Mouse (Mus musculus) liver, embryonic 13.5 days (tissue): ENCODE measurements around the gene Ksr2. TPM values are rescaled to one million over a fixed set of nuclear protein-coding genes. Genes with fewer than 3 reads are reported as not detected.

ENCODE experiments used
- ATAC-seq: fragments of 200-750 bp; cut with Nextera tagmentation; 2 replicates; pipeline ENCODE4 v1.8.0; 2017; ENCODE audit warnings: low read depth, mild to moderate bottlenecking, moderate number of reproducible peaks, moderate library complexity
- DNase-seq: peaks from one replicate; pipeline ENCODE4 v3.0.0; 2022
- H3K27ac ChIP-seq: fragments of 300-500 bp; sonication (generic); 2 replicates; pipeline ENCODE4 v1.5.1; 2015; ENCODE audit warnings: moderate library complexity, mild to moderate bottlenecking, inconsistent platforms
- H3K27me3 ChIP-seq: fragments of 300-500 bp; sonication (generic); 2 replicates; pipeline ENCODE4 v1.6.1; 2015; ENCODE audit warnings: mild to moderate bottlenecking, inconsistent platforms
- H3K36me3 ChIP-seq: fragments of 300-500 bp; sonication (generic); 2 replicates; pipeline ENCODE4 v1.6.1; 2015; ENCODE audit warnings: mild to moderate bottlenecking, inconsistent platforms
- H3K4me1 ChIP-seq: fragments of 300-500 bp; sonication (generic); replicated peaks from 2 replicates; pipeline ENCODE4 v1.6.1; 2015; ENCODE audit warnings: inconsistent platforms
- H3K4me2 ChIP-seq: fragments of 300-500 bp; sonication (generic); 2 replicates; pipeline ENCODE4 v1.6.1; 2015; ENCODE audit warnings: inconsistent platforms, mild to moderate bottlenecking, moderate library complexity
- H3K4me3 ChIP-seq: fragments of 300-500 bp; sonication (generic); replicated peaks from 2 replicates; pipeline ENCODE4 v1.5.1; 2015; ENCODE audit warnings: mild to moderate bottlenecking, inconsistent platforms
- H3K9ac ChIP-seq: fragments of 300-500 bp; sonication (generic); 2 replicates; pipeline ENCODE4 v1.6.1; 2015; ENCODE audit warnings: mild to moderate bottlenecking, inconsistent platforms
- H3K9me3 ChIP-seq: fragments of 300-500 bp; sonication (generic); replicated peaks from 2 replicates; pipeline ENCODE4 v1.6.1; 2016; ENCODE audit warnings: inconsistent platforms
- WGBS: fragments of 180-500 bp; shearing (Covaris S2); methylation state at CpG from one replicate; pipeline ENCODE4 v1.1.7; 2015; ENCODE audit not compliant: insufficient replicate concordance; 5-methylcytosine and 5-hydroxymethylcytosine counted together
- polyA plus RNA-seq: library from polyadenylated mRNA; unstranded; fragments of >200 nt; fragmentation: Nextera tagmentation; extraction: Ambion mirVana; gene quantifications from 2 replicates; pipeline ENCODE4 v1.2.1, GENCODE M21; 2015

The Ksr2 gene
- polyA plus RNA-seq, 1 experiment from 2014 or later: 0.02 TPM

GRCm38 (mm10) chr5:117574894-117575293, 161.1 kb downstream of the Ksr2 start:
- WGBS: 46% methylated on average over 7 of the region's 7 CpGs

DNA sequence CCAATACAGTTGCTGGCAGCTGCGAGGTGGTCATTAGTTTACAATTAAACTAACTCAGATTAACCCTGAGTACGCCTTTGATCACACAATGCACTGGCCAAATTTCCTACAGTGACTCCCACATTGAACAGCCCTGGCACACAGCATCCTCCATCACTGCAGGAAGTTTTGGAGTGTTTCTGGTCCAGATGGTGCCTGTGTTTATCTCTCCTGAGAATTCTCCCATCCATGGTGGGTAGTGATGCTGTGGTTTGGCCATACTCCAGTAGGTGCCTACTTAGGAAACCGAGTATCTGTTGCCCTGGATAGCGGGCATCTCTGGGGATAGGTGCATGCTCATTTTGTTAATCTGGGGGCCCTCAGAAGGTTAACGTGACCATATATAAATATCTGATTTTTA, 163.8 kb downstream of the Ksr2 start:
- ATAC-seq: no peak
- no peak for DNase-seq
- 60% methylated on average over 5 of the region's 5 CpGs for WGBS
- Histone ChIP-seq H3K27me3 (no peaks in the 10 kb centered on the region), H3K4me2 (no peak overlapping the region), H3K27ac (no peak overlapping the region), H3K4me3 (no peak overlapping the region), H3K4me1 (no peaks in the 10 kb centered on the region), H3K9ac (no peak overlapping the region), H3K36me3 (no peaks in the 10 kb centered on the region), H3K9me3 (no peaks in the 10 kb centered on the region)

More at GRCm38 (mm10) chr5:117574894-117575293, 161.1 kb downstream of the Ksr2 start:
- Histone ChIP-seq H3K9ac (no peak overlapping the region), H3K4me2 (no peak overlapping the region), H3K27ac (no peak overlapping the region), H3K36me3 (no peaks in the 10 kb centered on the region), H3K4me3 (no peak overlapping the region), H3K9me3 (no peaks in the 10 kb centered on the region), H3K4me1 (no peaks in the 10 kb centered on the region), H3K27me3 (no peaks in the 10 kb centered on the region)
- DNase-seq (no peak), ATAC-seq (no peak)

- 62% methylated on average over 3 of the region's 3 CpGs for WGBS
- no peaks in the 10 kb centered on the region for H3K27me3 ChIP-seq
- H3K9ac ChIP-seq: no peak overlapping the region
- ATAC-seq (no peak), DNase-seq (no peak)
- H3K9me3 ChIP-seq: no peaks in the 10 kb centered on the region
- no peak overlapping the region for H3K4me3 ChIP-seq
- no peak overlapping the region for H3K27ac ChIP-seq
- H3K4me2 ChIP-seq: no peak overlapping the region
- no peaks in the 10 kb centered on the region for H3K4me1 ChIP-seq
- H3K36me3 ChIP-seq: no peaks in the 10 kb centered on the region
Observed at GRCm38 (mm10) chr5:117581711-117582110, 167.9 kb downstream of the Ksr2 start.

GRCm38 (mm10) chr5:117584428-117584827, 170.6 kb downstream of the Ksr2 start:
- Histone ChIP-seq H3K4me3 (no peak overlapping the region), H3K9ac (no peak overlapping the region), H3K9me3 (no peaks in the 10 kb centered on the region), H3K27me3 (no peaks in the 10 kb centered on the region), H3K36me3 (no peaks in the 10 kb centered on the region), H3K4me2 (no peak overlapping the region), H3K4me1 (no peaks in the 10 kb centered on the region), H3K27ac (no peak overlapping the region)
- DNase-seq (no peak), ATAC-seq (no peak)
- WGBS: 35% methylated on average over 1 of the region's 1 CpGs

DNA sequence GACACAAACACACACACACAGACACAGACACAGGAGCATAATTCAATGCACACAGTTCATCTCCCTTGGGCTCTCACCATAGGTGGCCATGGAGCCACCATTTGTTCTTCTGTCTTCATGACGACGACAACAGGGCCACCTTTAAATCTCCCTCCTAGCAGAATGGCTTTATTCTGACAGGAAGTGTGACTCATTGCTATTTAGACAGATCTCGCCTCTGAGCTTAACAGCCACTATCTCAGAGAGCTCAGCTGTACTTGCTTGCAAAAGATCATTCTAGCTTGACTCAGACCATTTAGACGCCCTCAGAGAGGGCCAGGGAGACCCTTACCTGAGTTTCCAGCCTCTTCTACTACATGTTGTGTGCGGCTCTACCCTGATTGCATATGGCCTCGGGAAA, 175.5 kb downstream of the Ksr2 start:
- H3K4me1 ChIP-seq: no peaks in the 10 kb centered on the region
- no peak overlapping the region for H3K4me2 ChIP-seq
- H3K9me3 ChIP-seq: no peaks in the 10 kb centered on the region
- H3K27ac ChIP-seq: no peak overlapping the region
- WGBS: 33% methylated on average over 6 of the region's 6 CpGs
- H3K9ac ChIP-seq: no peak overlapping the region
- ATAC-seq: no peak
- H3K4me3 ChIP-seq: no peak overlapping the region
- DNase-seq: no peak
- no peaks in the 10 kb centered on the region for H3K27me3 ChIP-seq
- H3K36me3 ChIP-seq: no peaks in the 10 kb centered on the region

- H3K36me3 ChIP-seq: no peaks in the 10 kb centered on the region
- H3K4me1 ChIP-seq: no peaks in the 10 kb centered on the region
- no peaks in the 10 kb centered on the region for H3K27me3 ChIP-seq
- no peak overlapping the region for H3K4me2 ChIP-seq
- DNase-seq: no peak
- WGBS: 56% methylated on average over 19 of the region's 19 CpGs
- no peak overlapping the region for H3K27ac ChIP-seq
- no peak overlapping the region for H3K4me3 ChIP-seq
- H3K9ac ChIP-seq: no peak overlapping the region
- H3K9me3 ChIP-seq: no peaks in the 10 kb centered on the region
- ATAC-seq: no peak
Observed at GRCm38 (mm10) chr5:117593273-117593672, 179.5 kb downstream of the Ksr2 start.

DNA sequence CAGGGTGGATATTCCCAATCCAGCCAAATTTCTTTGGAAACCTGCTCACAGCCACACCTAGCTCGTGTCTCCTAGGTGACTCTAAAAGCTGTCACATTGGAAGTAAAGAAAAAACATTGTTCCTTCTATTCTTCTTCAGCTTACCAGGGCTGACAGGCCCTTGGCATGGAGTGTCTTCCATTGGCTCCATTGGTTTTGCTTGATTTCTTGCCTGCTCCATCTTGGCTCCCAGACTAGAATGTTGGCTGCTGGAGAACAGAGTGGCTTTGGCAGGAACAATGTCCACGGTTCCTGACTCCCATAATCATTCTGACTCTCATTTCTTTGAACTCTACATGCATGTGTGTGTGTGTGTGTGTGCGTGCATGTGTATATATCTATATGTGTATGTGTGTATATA, 183.0 kb downstream of the Ksr2 start:
- Histone ChIP-seq H3K36me3 (no peaks in the 10 kb centered on the region), H3K4me2 (no peak overlapping the region), H3K9me3 (no peaks in the 10 kb centered on the region), H3K27ac (no peak overlapping the region), H3K4me1 (no peaks in the 10 kb centered on the region), H3K4me3 (no peak overlapping the region), H3K27me3 (no peaks in the 10 kb centered on the region), H3K9ac (no peak overlapping the region)
- ATAC-seq (no peak), DNase-seq (no peak)
- WGBS: 56% methylated on average over 3 of the region's 3 CpGs

DNA sequence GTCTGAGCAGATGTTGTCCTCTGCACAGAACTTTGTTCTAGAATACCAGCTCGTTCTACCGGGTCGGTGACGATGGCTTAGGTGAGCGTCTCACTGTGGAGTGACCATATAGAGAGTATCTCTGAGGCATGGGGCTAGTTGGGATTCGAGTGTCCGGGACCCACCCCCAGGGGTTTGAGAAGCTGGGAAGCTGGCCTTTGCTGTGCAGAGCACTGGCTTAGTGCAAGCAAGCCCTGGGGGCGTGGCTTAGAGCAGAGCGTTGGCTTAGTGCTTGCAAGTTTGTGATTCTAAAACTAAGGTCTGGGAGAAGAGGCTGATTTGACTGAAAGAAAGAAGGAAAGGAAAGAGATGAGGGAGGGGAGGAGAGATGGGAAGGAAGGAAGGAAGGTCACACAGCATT, 188.2 kb downstream of the Ksr2 start:
- H3K9ac ChIP-seq: no peak overlapping the region
- DNase-seq: no peak
- no peaks in the 10 kb centered on the region for H3K9me3 ChIP-seq
- H3K36me3 ChIP-seq: no peaks in the 10 kb centered on the region
- H3K4me2 ChIP-seq: no peak overlapping the region
- 56% methylated on average over 9 of the region's 9 CpGs for WGBS
- H3K4me1 ChIP-seq: no peaks in the 10 kb centered on the region
- H3K27me3 ChIP-seq: no peaks in the 10 kb centered on the region
- no peak for ATAC-seq
- H3K27ac ChIP-seq: no peak overlapping the region
- H3K4me3 ChIP-seq: no peak overlapping the region

DNA sequence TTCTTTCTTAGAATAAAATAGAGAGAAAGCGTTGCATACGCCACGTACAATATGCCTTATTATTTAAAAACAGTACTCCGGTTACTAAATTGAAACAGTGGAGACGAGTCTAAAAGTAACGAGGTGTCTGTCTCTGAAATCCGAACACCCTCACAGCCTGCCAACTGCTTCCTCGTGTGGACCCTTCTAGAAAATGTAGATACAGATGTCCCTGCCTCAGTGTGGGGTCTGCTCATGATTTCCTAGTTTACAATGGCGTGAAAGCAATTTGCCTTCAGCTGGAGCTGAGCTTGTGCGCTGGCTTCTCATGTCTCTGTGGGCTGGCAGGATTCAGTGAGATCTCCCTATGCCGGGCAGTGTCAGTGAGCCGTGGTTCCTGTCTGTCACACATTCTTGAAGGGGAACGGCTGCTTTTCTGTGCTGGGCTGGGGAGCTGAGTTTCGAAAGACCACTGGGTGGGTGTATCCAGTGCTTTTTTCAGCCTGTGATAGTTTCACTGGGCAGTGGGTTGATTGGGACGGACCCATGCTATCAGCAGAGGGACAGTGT, 194.0 kb downstream of the Ksr2 start:
- DNase-seq (no peak), ATAC-seq (no peak)
- no peaks in the 10 kb centered on the region for H3K4me1 ChIP-seq
- H3K27me3 ChIP-seq: no peaks in the 10 kb centered on the region
- no peak overlapping the region for H3K27ac ChIP-seq
- WGBS: 60% methylated on average over 15 of the region's 15 CpGs
- H3K9ac ChIP-seq: no peak overlapping the region
- no peak overlapping the region for H3K4me3 ChIP-seq
- no peak overlapping the region for H3K4me2 ChIP-seq
- H3K36me3 ChIP-seq: no peaks in the 10 kb centered on the region
- no peaks in the 10 kb centered on the region for H3K9me3 ChIP-seq

GRCm38 (mm10) chr5:117614331-117615024, 200.7 kb downstream of the Ksr2 start:
- ATAC-seq (no peak), DNase-seq (peak; percentile 13)
- H3K4me3 ChIP-seq: no peak overlapping the region
- no peaks in the 10 kb centered on the region for H3K27me3 ChIP-seq
- no peaks in the 10 kb centered on the region for H3K4me1 ChIP-seq
- H3K36me3 ChIP-seq: no peaks in the 10 kb centered on the region
- no peak overlapping the region for H3K9ac ChIP-seq
- no peak overlapping the region for H3K27ac ChIP-seq
- H3K4me2 ChIP-seq: no peak overlapping the region
- 22% methylated on average over 5 of the region's 5 CpGs for WGBS
- 0 out of 2 replicates have a peak, but pooled peaks cover 3% of the 10 kb centered on the region for H3K9me3 ChIP-seq

- H3K9ac ChIP-seq: no peak overlapping the region
- no peak overlapping the region for H3K27ac ChIP-seq
- no peak for DNase-seq
- H3K4me1 ChIP-seq: no peaks in the 10 kb centered on the region
- no peak overlapping the region for H3K4me2 ChIP-seq
- 0 out of 2 replicates have a peak, but pooled peaks cover under 1% of the 10 kb centered on the region for H3K9me3 ChIP-seq
- H3K4me3 ChIP-seq: no peak overlapping the region
- no peaks in the 10 kb centered on the region for H3K27me3 ChIP-seq
- ATAC-seq: no peak
- 77% methylated on average over 4 of the region's 4 CpGs for WGBS
- H3K36me3 ChIP-seq: no peaks in the 10 kb centered on the region
Observed at GRCm38 (mm10) chr5:117620292-117620691, 206.5 kb downstream of the Ksr2 start.

GRCm38 (mm10) chr5:117622221-117622620, 208.4 kb downstream of the Ksr2 start:
- Histone ChIP-seq H3K27me3 (no peaks in the 10 kb centered on the region), H3K36me3 (no peaks in the 10 kb centered on the region), H3K4me3 (no peak overlapping the region), H3K9ac (no peak overlapping the region), H3K4me2 (no peak overlapping the region), H3K9me3 (no peaks in the 10 kb centered on the region), H3K27ac (no peak overlapping the region), H3K4me1 (no peaks in the 10 kb centered on the region)
- ATAC-seq (no peak), DNase-seq (no peak)
- WGBS: 78% methylated on average over 12 of the region's 12 CpGs
